Mouse (Mus musculus) leukemia stem cell, adult 10-12 weeks (primary cell): ENCODE results near the gene Usf3. TPM values are rescaled to one million over a fixed set of nuclear protein-coding genes. Genes with fewer than 3 reads are reported as not detected.

Experiments used
- polyA plus RNA-seq: library from polyadenylated mRNA; stranded (reverse); fragments of >175 nt; gene quantifications from 2 replicates; pipeline ENCODE4 v1.2.3, GENCODE M21; 2012; ENCODE audit warnings: low replicate concordance

Usf3 gene
- 2.3 and 3.3 TPM in 2 replicates for polyA plus RNA-seq

DNA sequence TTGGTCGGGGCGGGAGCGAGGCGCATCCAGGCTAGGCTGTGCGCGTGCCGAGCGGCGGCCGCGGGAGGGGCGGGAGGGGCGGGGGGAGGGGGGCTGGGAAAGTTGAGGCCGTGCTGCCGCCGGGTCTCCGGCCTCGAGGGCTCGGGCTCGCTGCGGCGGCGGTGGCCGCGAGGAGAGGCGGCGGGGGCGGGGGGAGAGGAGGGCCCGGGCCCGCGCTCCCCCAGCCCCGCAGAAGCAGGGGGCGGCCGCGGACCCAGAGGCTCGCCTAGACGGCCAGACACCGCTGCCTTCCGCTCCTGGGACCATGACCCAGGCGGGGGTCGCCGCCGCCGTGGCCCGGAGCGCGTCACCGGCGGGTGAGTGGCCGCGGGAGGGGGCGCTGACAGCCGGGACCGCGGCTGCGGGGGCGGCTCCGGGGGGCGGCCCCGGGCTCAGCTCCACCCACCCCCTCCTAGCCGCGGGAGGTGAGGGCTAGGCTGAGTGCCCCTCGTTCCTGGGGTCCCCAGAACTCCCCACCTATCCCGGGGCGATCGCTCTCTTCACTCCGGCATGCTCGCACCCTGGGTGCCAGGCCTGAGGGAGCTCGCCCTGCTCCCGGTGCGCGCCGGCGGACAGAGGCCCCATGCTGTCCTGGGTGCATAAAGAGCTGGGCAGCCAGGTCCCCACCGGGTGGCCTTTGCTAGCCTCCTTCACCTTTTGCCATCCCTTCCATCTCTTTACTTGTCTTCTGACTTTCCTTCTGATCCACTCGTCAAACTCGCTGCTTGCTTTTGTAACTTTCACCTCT, at the start of gene Usf3:
TSS of gene Usf3 (plus strand) at position 92 of the 787 bp plus-strand sequence.

DNA sequence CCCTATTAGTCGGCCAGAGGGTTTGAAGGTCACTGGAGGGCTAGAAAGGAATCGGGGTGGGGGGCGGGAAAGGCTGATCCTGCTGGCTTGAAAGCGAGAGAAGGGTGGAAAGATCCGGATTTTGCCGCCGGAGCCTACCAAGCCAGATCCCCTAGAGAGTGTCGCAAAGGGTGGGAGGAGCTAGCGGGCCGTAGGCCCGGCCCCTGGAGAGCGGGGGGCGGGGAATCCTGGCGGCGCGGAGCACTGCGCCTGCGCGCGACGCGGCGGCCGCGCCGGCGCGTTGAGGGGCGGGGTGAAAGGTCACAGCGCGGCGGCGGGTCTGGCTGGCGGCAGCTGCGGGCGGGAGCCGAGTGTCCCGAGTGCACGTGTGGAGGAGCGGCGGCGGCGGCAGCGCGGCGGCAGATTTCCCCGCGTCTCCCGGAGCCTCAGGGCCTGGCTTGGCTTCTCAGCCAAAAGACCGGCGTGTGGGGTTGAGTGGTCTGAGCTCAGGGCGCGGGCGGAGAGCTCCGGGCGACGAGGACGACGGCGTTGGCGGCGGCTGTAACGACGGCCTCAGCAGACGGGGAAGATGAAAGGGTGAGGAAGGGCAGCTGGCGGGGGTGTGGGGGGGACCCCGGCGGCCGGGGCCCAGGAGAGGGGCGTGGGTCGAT, 33.4 kb upstream of the Usf3 start, which contains the start of the genes Atp6v1a and Naa50:
TSS of gene Atp6v1a (minus strand) at position 170 of the 650 bp plus-strand sequence.
TSS of gene Naa50 (plus strand) at position 295 of the 650 bp plus-strand sequence.

Other genes with a start within 250 kb of the Usf3 start
- 1.5 and 11.6 TPM in 2 replicates for gene Qtrt2, start 246.4 kb upstream of the Usf3 start, polyA plus RNA-seq
- 3.9 and 7.5 TPM in 2 replicates for gene Zdhhc23, start 193.5 kb upstream of the Usf3 start, polyA plus RNA-seq
- 0.41 and 0.68 TPM in 2 replicates for gene Gramd1c, start 109.9 kb upstream of the Usf3 start, polyA plus RNA-seq
- 1.4 and 4.6 TPM in 2 replicates for gene Atp6v1a, start 33.5 kb upstream of the Usf3 start, polyA plus RNA-seq
- gene Naa50, start 33.4 kb upstream of the Usf3 start, polyA plus RNA-seq = 23.3 and 32.0 TPM in 2 replicates
- gene Sidt1, start 159.9 kb downstream of the Usf3 start, polyA plus RNA-seq = 4.9 and 9.2 TPM in 2 replicates
- gene Spice1, start 173.9 kb downstream of the Usf3 start, polyA plus RNA-seq = 3.7 and 4.1 TPM in 2 replicates
- not detected in 2 replicates for gene Cfap44, start 221.6 kb downstream of the Usf3 start, polyA plus RNA-seq